Mouse (Mus musculus) small intestine, adult 2 months (tissue): ENCODE results near the gene Flnb. TPM values are rescaled to one million over a fixed set of nuclear protein-coding genes. Genes with fewer than 3 reads are reported as not detected.

Source experiments
- H3K27ac ChIP-seq: fragments of 200-500 bp; 2 replicates; pipeline ENCODE4 v1.5.1; 2012; ENCODE audit warnings: low read depth, low read length, control low read depth, inconsistent platforms; ENCODE audit not compliant: insufficient read depth
- H3K27me3 ChIP-seq: fragments of 200-500 bp; 2 replicates; pipeline ENCODE4 v1.6.1; 2012; ENCODE audit warnings: mild to moderate bottlenecking, moderate library complexity, low read length, inconsistent platforms; ENCODE audit not compliant: control insufficient read depth, insufficient read depth
- H3K36me3 ChIP-seq: fragments of 200-500 bp; 2 replicates; pipeline ENCODE4 v1.6.1; 2012; ENCODE audit warnings: mild to moderate bottlenecking, low read length, control low read depth, inconsistent platforms; ENCODE audit not compliant: control insufficient read depth, insufficient read depth
- H3K4me1 ChIP-seq: fragments of 200-500 bp; 2 replicates; pipeline ENCODE4 v1.6.1; 2012; ENCODE audit warnings: low read length, inconsistent platforms, mixed read lengths; ENCODE audit not compliant: control insufficient read depth, insufficient read depth, insufficient read length
- H3K4me3 ChIP-seq: fragments of 200-500 bp; 2 replicates; pipeline ENCODE4 v1.5.1; 2012; ENCODE audit warnings: low read depth, mild to moderate bottlenecking, control low read depth, inconsistent platforms, low read length, moderate library complexity
- CTCF ChIP-seq: fragments of 200-500 bp; IDR thresholded peaks from 2 replicates; pipeline ENCODE4 v1.5.1; 2012; ENCODE audit warnings: low read depth, mild to moderate bottlenecking, control low read depth, inconsistent platforms, low read length, moderate library complexity, mixed read lengths; ENCODE audit not compliant: insufficient replicate concordance, insufficient read length; ENCODE audit errors: extremely low read depth
- POLR2A ChIP-seq: fragments of 200-500 bp; IDR thresholded peaks from 2 replicates; pipeline ENCODE4 v1.6.1; 2012; ENCODE audit warnings: low read depth, mild to moderate bottlenecking, control low read depth, inconsistent platforms, low read length, moderate library complexity
- WGBS: fragments of 180-500 bp; shearing (Covaris S2); methylation state at CpG from one replicate; pipeline ENCODE4 v1.1.7; 2018; 5-methylcytosine and 5-hydroxymethylcytosine counted together
- polyA plus RNA-seq: library from polyadenylated mRNA; depleted of rRNA; stranded (reverse); fragments of >200 nt; gene quantifications from 2 replicates; pipeline ENCODE4 v1.2.3, GENCODE M21; 2012; rRNA removed

The Flnb gene
- polyA plus RNA-seq: 28.6 and 54.8 TPM in 2 replicates

GRCm38 (mm10) chr14:7817770-7818462 lies at the start of gene Flnb:
Gene Flnb, plus strand, starts transcription at chr14:7817957.
- Histone ChIP-seq H3K27ac (peak within 1 kb of the TSS; percentile 78), H3K4me3 (peak within 1 kb of the TSS; percentile 79), H3K27me3 (no peaks in the 10 kb centered on the region), H3K4me1 (peaks cover 22% of the 10 kb centered on the region; the same call in 1 of the 2 replicates), H3K36me3 (no peaks in the 10 kb centered on the region)
- WGBS: under 1% methylated on average over 49 of the region's 49 CpGs
- TF ChIP-seq CTCF (peak; percentile 90), POLR2A (peak; percentile 97)

- H3K27me3 ChIP-seq: no peaks in the 10 kb centered on the region
- 22% methylated on average over 24 of the region's 24 CpGs for WGBS
- peak overlapping the region; percentile 64 for H3K4me3 ChIP-seq
- H3K4me1 ChIP-seq: no peaks in the 10 kb centered on the region
- TF ChIP-seq CTCF: no peak
- peak; percentile 72; the same call in 1 of the 2 replicates for TF ChIP-seq POLR2A
- no peaks in the 10 kb centered on the region for H3K36me3 ChIP-seq
- peak overlapping the region; percentile 32; the same call in 1 of the 2 replicates for H3K27ac ChIP-seq
These were observed 43.9 kb upstream of the Flnb start for GRCm38 (mm10) chr14:7773714-7774389.

DNA sequence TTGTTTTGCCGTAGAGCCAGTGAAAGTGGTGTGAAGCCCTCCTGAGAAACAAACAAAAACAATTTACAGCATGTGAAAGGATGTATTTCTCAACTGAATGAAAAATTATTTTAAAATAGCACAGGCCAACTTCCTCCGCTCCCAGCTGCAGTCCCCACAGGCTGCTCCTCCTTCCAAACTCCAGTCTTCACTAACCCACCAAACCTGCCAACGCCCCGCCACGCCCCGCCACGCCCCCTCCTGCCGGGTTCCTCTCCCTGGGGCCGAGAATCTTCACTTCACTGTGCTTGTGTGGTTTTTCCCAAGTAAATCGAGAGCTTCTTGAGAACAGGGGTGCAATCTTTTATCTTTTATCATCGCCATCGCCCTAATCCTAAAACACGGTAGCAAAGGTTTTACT lies 31.7 kb upstream of the Flnb start:
- WGBS: 35% methylated on average over 13 of the region's 13 CpGs
- TF ChIP-seq POLR2A (no peak), CTCF (no peak)
- no peak overlapping the region for H3K27ac ChIP-seq
- no peak overlapping the region for H3K4me3 ChIP-seq
- H3K27me3 ChIP-seq: no peaks in the 10 kb centered on the region
- no peaks in the 10 kb centered on the region for H3K4me1 ChIP-seq
- no peaks in the 10 kb centered on the region for H3K36me3 ChIP-seq

DNA sequence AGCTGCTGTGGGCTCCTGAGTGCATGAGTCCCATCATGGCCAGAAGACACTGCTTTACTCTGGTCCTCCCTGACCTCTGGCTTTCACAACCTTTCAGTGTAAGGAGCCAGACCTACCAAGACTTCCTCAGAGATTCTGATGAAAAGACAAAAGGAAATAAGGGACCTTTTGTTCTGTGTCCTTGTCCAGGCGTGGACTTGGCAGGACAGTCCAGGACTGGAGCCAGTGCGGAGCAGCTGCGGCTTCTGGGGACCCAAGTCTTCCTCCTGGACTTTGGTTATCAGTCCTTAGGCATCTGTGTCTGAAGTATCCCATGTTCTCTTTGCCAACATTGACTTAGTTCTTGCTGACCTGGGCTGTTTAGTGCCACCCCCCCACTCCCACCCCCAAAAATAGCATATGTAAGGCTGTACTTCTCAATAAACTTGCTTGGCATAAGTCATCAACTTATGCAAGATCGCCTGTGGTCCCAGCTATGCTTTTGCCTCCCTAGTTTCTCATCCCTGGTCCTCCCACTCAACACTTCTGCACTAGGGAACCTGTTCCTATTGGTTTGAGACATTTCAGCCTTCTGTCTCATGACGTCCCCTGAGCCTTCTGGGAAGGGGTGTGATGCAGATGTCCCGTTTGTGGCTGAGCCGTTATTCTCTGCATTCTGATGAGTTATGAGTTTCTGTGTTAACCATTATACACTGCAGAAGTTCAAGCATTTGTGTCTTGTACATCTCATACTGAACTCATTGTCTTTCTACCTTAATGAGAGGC lies 28.3 kb upstream of the Flnb start:
- Histone ChIP-seq H3K4me3 (no peak overlapping the region), H3K27me3 (no peaks in the 10 kb centered on the region), H3K4me1 (peaks cover 4% of the 10 kb centered on the region), H3K36me3 (no peaks in the 10 kb centered on the region), H3K27ac (no peak overlapping the region)
- no peak for TF ChIP-seq POLR2A
- TF ChIP-seq CTCF: no peak
- 71% methylated on average over 7 of the region's 7 CpGs for WGBS

DNA sequence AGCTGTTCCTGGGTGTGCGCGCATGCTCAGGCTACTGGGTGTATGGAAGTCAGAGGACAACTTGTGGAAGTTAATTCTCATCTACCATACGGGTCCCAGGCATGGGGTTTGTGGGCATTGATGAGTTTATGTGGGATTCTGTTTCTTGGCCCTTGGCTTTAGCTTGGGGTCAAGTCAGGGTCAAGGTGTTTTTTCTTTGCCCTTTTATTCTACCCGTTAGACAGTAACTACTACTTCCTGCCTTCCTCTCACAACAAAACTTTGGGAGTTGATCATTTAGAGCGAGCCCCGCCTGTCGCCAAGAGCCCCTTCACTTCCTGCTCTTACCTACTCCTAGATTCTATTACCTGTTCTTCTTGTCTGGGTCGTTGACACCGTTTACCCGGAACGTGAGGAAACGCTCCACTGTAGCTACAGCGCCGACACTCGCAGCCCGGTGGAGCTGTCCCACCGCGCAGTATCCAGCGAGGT lies 26.7 kb upstream of the Flnb start:
- peak overlapping the region; percentile 85 for H3K27ac ChIP-seq
- 10% methylated on average over 19 of the region's 19 CpGs for whole genome bisulfite sequencing
- TF ChIP-seq POLR2A (no peak), CTCF (no peak)
- H3K27me3 ChIP-seq: no peaks in the 10 kb centered on the region
- peaks cover 7% of the 10 kb centered on the region for H3K4me1 ChIP-seq
- no peaks in the 10 kb centered on the region for H3K36me3 ChIP-seq
- H3K4me3 ChIP-seq: peak overlapping the region; percentile 57

GRCm38 (mm10) chr14:7791532-7792159 lies 26.1 kb upstream of the Flnb start, which contains the start of gene Gm26661:
Gene Gm26661, plus strand, starts transcription at chr14:7791587.
- TF ChIP-seq CTCF: peak; percentile 59
- TF ChIP-seq POLR2A: peak; percentile 31; the same call in 1 of the 2 replicates
- peak within 1 kb of the TSS; percentile 57 for H3K4me3 ChIP-seq
- H3K27me3 ChIP-seq: no peaks in the 10 kb centered on the region
- H3K27ac ChIP-seq: peak within 1 kb of the TSS; percentile 85
- WGBS: 1% methylated on average over 30 of the region's 30 CpGs
- peaks cover 7% of the 10 kb centered on the region for H3K4me1 ChIP-seq
- H3K36me3 ChIP-seq: no peaks in the 10 kb centered on the region

- no peak overlapping the region for H3K27ac ChIP-seq
- H3K36me3 ChIP-seq: no peaks in the 10 kb centered on the region
- no peak for TF ChIP-seq POLR2A
- TF ChIP-seq CTCF: no peak
- H3K4me1 ChIP-seq: peaks cover 12% of the 10 kb centered on the region
- whole genome bisulfite sequencing: 30% methylated on average over 4 of the region's 4 CpGs
- no peak overlapping the region for H3K4me3 ChIP-seq
- no peaks in the 10 kb centered on the region for H3K27me3 ChIP-seq
These were observed 21.8 kb upstream of the Flnb start for GRCm38 (mm10) chr14:7795961-7796360.
